Mouse (Mus musculus) small intestine, adult 2 months (tissue): ENCODE results near the gene Strbp.

ENCODE experiments used
- CTCF ChIP-seq: fragments of 200-500 bp; IDR thresholded peaks from 2 replicates; pipeline ENCODE4 v1.5.1; 2012; ENCODE audit warnings: low read depth, mild to moderate bottlenecking, control low read depth, inconsistent platforms, low read length, moderate library complexity, mixed read lengths; ENCODE audit not compliant: insufficient replicate concordance, insufficient read length; ENCODE audit errors: extremely low read depth
- POLR2A ChIP-seq: fragments of 200-500 bp; IDR thresholded peaks from 2 replicates; pipeline ENCODE4 v1.6.1; 2012; ENCODE audit warnings: low read depth, mild to moderate bottlenecking, control low read depth, inconsistent platforms, low read length, moderate library complexity

DNA sequence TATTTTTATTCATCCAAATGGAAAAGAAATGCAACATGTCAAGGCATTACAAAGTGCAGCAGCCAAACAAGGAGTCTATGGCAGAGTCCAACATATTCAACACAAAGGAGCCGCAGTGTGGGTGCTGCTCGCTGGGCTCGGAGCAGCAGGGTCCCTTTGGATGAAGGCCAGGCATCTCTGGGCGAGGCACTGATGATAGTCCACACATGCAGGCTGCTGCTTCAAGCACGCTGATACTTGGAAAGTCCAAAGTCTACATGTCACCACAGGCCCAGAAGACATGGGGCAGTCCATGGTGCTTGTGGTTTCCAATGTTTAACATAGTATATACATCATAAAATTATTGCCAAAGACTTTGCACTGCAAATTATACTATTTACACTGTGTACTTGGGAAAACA lies 133.8 kb downstream of the Strbp start:
- no peak for TF ChIP-seq CTCF
- TF ChIP-seq POLR2A = no peak
